Comparison of ENCODE assay signal across 10 mouse cellular contexts in the genomic region with DNA sequence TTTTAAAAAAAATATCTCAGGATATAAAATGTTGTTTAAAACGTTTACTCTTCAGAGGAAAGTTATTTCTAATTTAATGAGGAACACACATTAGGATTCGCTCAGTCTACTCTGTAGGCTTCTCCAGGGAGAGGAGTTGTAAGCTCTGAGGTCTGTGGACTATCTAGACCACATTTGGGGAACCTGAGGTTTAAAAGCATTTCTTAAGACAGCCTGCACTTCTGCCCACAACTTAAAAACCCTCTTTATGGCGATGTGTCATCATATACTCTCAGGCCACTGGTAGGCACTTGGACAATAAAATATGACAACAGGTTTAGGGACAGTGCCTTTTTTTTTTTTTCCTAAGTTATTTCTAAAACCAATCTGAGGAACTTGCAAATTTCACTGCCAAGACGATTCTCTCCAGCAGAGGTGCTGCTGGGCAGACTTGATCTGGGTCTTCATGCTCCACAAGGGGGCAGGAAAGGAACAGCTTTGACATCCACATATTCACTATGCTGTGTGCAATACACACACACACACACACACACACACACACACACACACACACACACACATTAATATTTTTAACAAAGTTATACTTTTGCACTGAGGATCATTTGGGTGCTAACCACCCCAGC.
DNase-seq lines count a peak whose midpoint lies in the region; ATAC-seq and TF ChIP-seq lines count a peak whose summit lies in the region.
"Had no signal": no experiment of that assay in that cellular context is flagged by ENCODE, and none has a peak within 500 bp of the region (broad histone marks: within the 10 kb centered on the region; RNA-seq: fewer than 3 reads in every experiment).

No protein-coding gene starts in this region.

- no peak overlapping the region for H3K4me2 ChIP-seq in hindbrain, embryonic 15.5 days
- no peak overlapping the region for H3K4me2 ChIP-seq in forebrain, postnatal 0 days (ENCODE audit: low read depth)
- H3K4me2 ChIP-seq: embryonic facial prominence, embryonic 12.5 days; liver, embryonic 15.5 days had no signal

- no peaks in the 10 kb centered on the region for H3K27me3 ChIP-seq in hindbrain, embryonic 15.5 days
- H3K27me3 ChIP-seq in hindbrain, embryonic 10.5 days (ENCODE audit: insufficient read depth, poor library complexity, severe bottlenecking) = no peaks in the 10 kb centered on the region
- H3K27me3 ChIP-seq in testis, adult 2 months (ENCODE audit: control insufficient read depth, insufficient read depth, low read length) = no peaks in the 10 kb centered on the region
- no peaks in the 10 kb centered on the region for H3K27me3 ChIP-seq in forebrain, postnatal 0 days (ENCODE audit: insufficient read depth, low read length)
- H3K27me3 ChIP-seq: embryonic facial prominence, embryonic 12.5 days; liver, embryonic 15.5 days had no signal

- TF ChIP-seq POLR2A in testis, adult 2 months (IDR thresholded peaks at IDR 0.05; ENCODE audit: control insufficient read depth, low read depth, low read length) = no peak

- peak; percentile 30; the same call in 1 of the 2 replicates for TF ChIP-seq CTCF in testis, adult 2 months (IDR thresholded peaks at IDR 0.05; ENCODE audit: control insufficient read depth, insufficient read depth, insufficient replicate concordance, low read depth, low read length)
- peak; percentile 85 for TF ChIP-seq CTCF in forebrain, postnatal 0 days (IDR thresholded peaks at IDR 0.05; ENCODE audit: low read depth)

- no peak overlapping the region for H3K27ac ChIP-seq in hindbrain, embryonic 15.5 days (replicated peaks)
- no peak overlapping the region for H3K27ac ChIP-seq in hindbrain, embryonic 10.5 days
- H3K27ac ChIP-seq in testis, adult 2 months (ENCODE audit: control insufficient read depth, insufficient read depth, low read depth, low read length) = no peak overlapping the region
- no peak overlapping the region for H3K27ac ChIP-seq in forebrain, postnatal 0 days (ENCODE audit: low read depth, low read length)
- H3K27ac ChIP-seq: embryonic facial prominence, embryonic 12.5 days; liver, embryonic 15.5 days had no signal

- 72% methylated on average over 4 of the region's 4 CpGs for WGBS in hindbrain, embryonic 15.5 days
- WGBS in hindbrain, embryonic 10.5 days = 74% methylated on average over 4 of the region's 4 CpGs
- 79% methylated on average over 4 of the region's 4 CpGs for WGBS in forebrain, postnatal 0 days

- no peaks in the 10 kb centered on the region for H3K9me3 ChIP-seq in hindbrain, embryonic 15.5 days
- no peaks in the 10 kb centered on the region for H3K9me3 ChIP-seq in hindbrain, embryonic 10.5 days
- no peaks in the 10 kb centered on the region for H3K9me3 ChIP-seq in forebrain, postnatal 0 days (ENCODE audit: low read length)
- H3K9me3 ChIP-seq: embryonic facial prominence, embryonic 12.5 days; liver, embryonic 15.5 days had no signal

- peak; percentile 72; the same call in 1 of the 2 replicates for ATAC-seq in hindbrain, embryonic 15.5 days (ENCODE audit: low FRiP score, low read depth)
- ATAC-seq in forebrain, postnatal 0 days = peak; percentile 87

- peaks cover 69% of the 10 kb centered on the region for H3K36me3 ChIP-seq in hindbrain, embryonic 15.5 days
- peaks cover 77% of the 10 kb centered on the region for H3K36me3 ChIP-seq in hindbrain, embryonic 10.5 days
- H3K36me3 ChIP-seq in testis, adult 2 months (ENCODE audit: control insufficient read depth, insufficient read depth, low read length) = no peaks in the 10 kb centered on the region
- peaks cover 62% of the 10 kb centered on the region for H3K36me3 ChIP-seq in forebrain, postnatal 0 days (ENCODE audit: insufficient read depth)

- H3K4me3 ChIP-seq in hindbrain, embryonic 15.5 days = no peak overlapping the region
- no peak overlapping the region for H3K4me3 ChIP-seq in hindbrain, embryonic 10.5 days
- no peak overlapping the region for H3K4me3 ChIP-seq in testis, adult 2 months (ENCODE audit: control insufficient read depth, low read depth, low read length)
- H3K4me3 ChIP-seq in forebrain, postnatal 0 days (ENCODE audit: low read depth, low read length) = no peak overlapping the region
- H3K4me3 ChIP-seq: embryonic facial prominence, embryonic 12.5 days; liver, embryonic 15.5 days had no signal

- no peaks in the 10 kb centered on the region for H3K4me1 ChIP-seq in hindbrain, embryonic 15.5 days (replicated peaks)
- H3K4me1 ChIP-seq in hindbrain, embryonic 10.5 days (replicated peaks) = no peaks in the 10 kb centered on the region
- H3K4me1 ChIP-seq in testis, adult 2 months (ENCODE audit: control insufficient read depth, insufficient read depth, low read length) = no peaks in the 10 kb centered on the region
- no peaks in the 10 kb centered on the region for H3K4me1 ChIP-seq in forebrain, postnatal 0 days (ENCODE audit: insufficient read depth)
- H3K4me1 ChIP-seq: embryonic facial prominence, embryonic 12.5 days; liver, embryonic 15.5 days had no signal

- no peak overlapping the region for H3K9ac ChIP-seq in hindbrain, embryonic 15.5 days
- no peak overlapping the region for H3K9ac ChIP-seq in forebrain, postnatal 0 days
- H3K9ac ChIP-seq: embryonic facial prominence, embryonic 12.5 days; liver, embryonic 15.5 days had no signal

- DNase-seq in hindbrain, embryonic 10.5 days (ENCODE audit: low spot score) = no peak
- DNase-seq in testis, postnatal 14 days (ENCODE audit: low spot score) = no peak
- peak; percentile 55 for DNase-seq in forebrain, postnatal 0 days
- DNase-seq in telencephalon, adult 2 months (ENCODE audit: low read depth, low spot score) = peak; percentile 34
- no peak for DNase-seq in adrenal gland, adult (ENCODE audit: inconsistent age in 2 of 2, low spot score in 1 of 2)
- no peak for DNase-seq in T-cell, adult 2 months (ENCODE audit: low spot score)

Comparison
In these comparisons a context has a peak if more than half of its experiments do, and no peak if none do; other contexts are left out.
1. DNase-seq: peak in forebrain, postnatal 0 days (single experiment) and telencephalon, adult 2 months (single experiment); none in hindbrain, embryonic 10.5 days (single experiment), testis, postnatal 14 days (single experiment), adrenal gland, adult (0 of 2) and T-cell, adult 2 months (single experiment).